Mouse (Mus musculus) thymus, adult 18-20 months (tissue): ENCODE data around the gene Slc16a11.
A peak's percentile ranks its signal among the peaks of the same experiment; 100 is the strongest.
"Not testable (repeated sequence)": the region's sequence is repeated elsewhere in the genome, so short reads cannot be mapped to it uniquely, and the experiment has no call there.

Experiments
- DNase-seq, 2 experiments: peaks; one replicate each; pipeline ENCODE4 v3.0.0; 2022; ENCODE audit warnings: mixed read lengths in 2 of 2

The Slc16a11 gene

GRCm38 (mm10) chr11:70212423-70212822, at the start of gene Slc16a11:
Gene Slc16a11 (plus strand): TSS chr11:70212752.
- no peak for DNase-seq

- DNase-seq = no peak
Measured at GRCm38 (mm10) chr11:70165972-70166921, 46.3 kb upstream of the Slc16a11 start.

GRCm38 (mm10) chr11:70168136-70168535, 44.4 kb upstream of the Slc16a11 start:
- no peak for DNase-seq

- not testable (repeated sequence) for DNase-seq
Measured at GRCm38 (mm10) chr11:70169471-70169870, 43.1 kb upstream of the Slc16a11 start.

- DNase-seq = no peak
Measured at GRCm38 (mm10) chr11:70170291-70170690, 42.3 kb upstream of the Slc16a11 start.

GRCm38 (mm10) chr11:70171181-70171580, 41.4 kb upstream of the Slc16a11 start:
- no peak for DNase-seq

GRCm38 (mm10) chr11:70171847-70172246, 40.7 kb upstream of the Slc16a11 start:
- peak in 1 of 2 experiments; percentile 11 for DNase-seq

GRCm38 (mm10) chr11:70172298-70172697, 40.3 kb upstream of the Slc16a11 start:
- no peak for DNase-seq

GRCm38 (mm10) chr11:70174491-70174890, 38.1 kb upstream of the Slc16a11 start:
- DNase-seq = no peak

GRCm38 (mm10) chr11:70177647-70178046, 34.9 kb upstream of the Slc16a11 start:
- DNase-seq = no peak

- DNase-seq = no peak
Measured at GRCm38 (mm10) chr11:70178311-70178710, 34.2 kb upstream of the Slc16a11 start.

GRCm38 (mm10) chr11:70178756-70179155, 33.8 kb upstream of the Slc16a11 start:
- no peak for DNase-seq

- no peak for DNase-seq
Measured at GRCm38 (mm10) chr11:70179401-70179800, 33.2 kb upstream of the Slc16a11 start.

GRCm38 (mm10) chr11:70180496-70180895, 32.1 kb upstream of the Slc16a11 start:
- DNase-seq = no peak

GRCm38 (mm10) chr11:70185120-70185519, 27.4 kb upstream of the Slc16a11 start:
- DNase-seq = no peak

GRCm38 (mm10) chr11:70189319-70190134, 23.0 kb upstream of the Slc16a11 start:
- no peak for DNase-seq

GRCm38 (mm10) chr11:70191188-70191587, 21.4 kb upstream of the Slc16a11 start:
- no peak for DNase-seq

GRCm38 (mm10) chr11:70192157-70192556, 20.4 kb upstream of the Slc16a11 start:
- DNase-seq = no peak

GRCm38 (mm10) chr11:70193354-70194285, 18.9 kb upstream of the Slc16a11 start:
- no peak for DNase-seq

- DNase-seq = no peak
Measured at GRCm38 (mm10) chr11:70198332-70198731, 14.2 kb upstream of the Slc16a11 start.

GRCm38 (mm10) chr11:70199107-70199506, 13.4 kb upstream of the Slc16a11 start:
- DNase-seq = no peak

GRCm38 (mm10) chr11:70200036-70200608, 12.4 kb upstream of the Slc16a11 start:
- no peak for DNase-seq
